Mouse (Mus musculus) left cerebral cortex, adult 2 months (tissue): ENCODE results near the gene Anpep. TPM values are rescaled to one million over a fixed set of nuclear protein-coding genes. Genes with fewer than 3 reads are reported as not detected.

Experiments used
- DNase-seq, 2 experiments: peaks; one replicate each; pipeline ENCODE4 v3.0.0; 2021 to 2022; ENCODE audit warnings: low spot score in 2 of 2, mixed read lengths in 1 of 2; ENCODE audit errors: extremely low spot score in 1 of 2
- H3K27ac ChIP-seq: fragments of 200-600 bp; 2 replicates; pipeline ENCODE4 v1.8.1; 2022
- H3K4me3 ChIP-seq: fragments of 200-600 bp; 2 replicates; pipeline ENCODE4 v1.8.1; 2022
- CTCF ChIP-seq: fragments of 200-600 bp; IDR thresholded peaks from 2 replicates; pipeline ENCODE4 v1.8.1; 2022; ENCODE audit warnings: antibody characterized with exemption, mild to moderate bottlenecking, moderate library complexity
- intact Hi-C: fragments of 180-260 bp; cut with DNase I; formaldehyde crosslinking; loops from one replicate; pipeline ENCODE4 v1.15.1; 2025
- long read RNA-seq, 2 experiments: library from polyadenylated mRNA; stranded (forward); transcript quantifications; one replicate each; pipeline ENCODE4 v2.0.0; 2021; ENCODE audit warnings: borderline mapping rate in 2 of 2
- total RNA-seq, 2 experiments: library from RNA; stranded (reverse); gene quantifications; 2 replicates each; pipeline ENCODE4 v1.2.3; 2021

The Anpep gene
- 1 to 10 TPM; 2.9 to 7.0 TPM for total RNA-seq
- long read RNA-seq, experiment 1, partial matches to known transcripts, result 0 of 3 reads
- long read RNA-seq, experiment 1, other reads (novel, unspliced or antisense), result 0 of 3 reads
- long read RNA-seq, experiment 2, partial matches to known transcripts, result 0 of 4 reads
- long read RNA-seq, experiment 2, other reads (novel, unspliced or antisense), result 0 of 4 reads

- TF ChIP-seq CTCF, result no peak
- no peak within 1 kb of the TSS for H3K27ac ChIP-seq
- DNase-seq, result no peak
- no peak within 1 kb of the TSS for H3K4me3 ChIP-seq
- intact Hi-C loops, result no loop called here
These were observed at the start of gene Anpep for GRCm38 (mm10) chr7:79860811-79861210. Gene Anpep (minus strand): TSS chr7:79861059.

GRCm38 (mm10) chr7:79907356-79907755, 46.5 kb upstream of the Anpep start:
- Histone ChIP-seq H3K27ac (no peak overlapping the region), H3K4me3 (no peak overlapping the region)
- no peak for TF ChIP-seq CTCF
- DNase-seq, result no peak
- intact Hi-C loops, result no loop called here

GRCm38 (mm10) chr7:79906914-79907313, 46.1 kb upstream of the Anpep start:
- no peak for TF ChIP-seq CTCF
- intact Hi-C loops, result no loop called here
- no peak for DNase-seq
- Histone ChIP-seq H3K4me3 (no peak overlapping the region), H3K27ac (no peak overlapping the region)

- TF ChIP-seq CTCF, result no peak
- no peak overlapping the region for H3K4me3 ChIP-seq
- no peak overlapping the region for H3K27ac ChIP-seq
- no peak for DNase-seq
- intact Hi-C loops, result no loop called here
These were observed 44.3 kb upstream of the Anpep start for GRCm38 (mm10) chr7:79905193-79905592.

- no peak for TF ChIP-seq CTCF
- no peak overlapping the region for H3K4me3 ChIP-seq
- no peak overlapping the region for H3K27ac ChIP-seq
- intact Hi-C loops, result no loop called here
- DNase-seq, result no peak
These were observed 42.4 kb upstream of the Anpep start for GRCm38 (mm10) chr7:79903160-79903792.

- Histone ChIP-seq H3K27ac (no peak overlapping the region), H3K4me3 (no peak overlapping the region)
- intact Hi-C loops, result no loop called here
- no peak for TF ChIP-seq CTCF
- DNase-seq, result no peak
These were observed 39.9 kb upstream of the Anpep start for GRCm38 (mm10) chr7:79900753-79901152.

- Histone ChIP-seq H3K4me3 (no peak overlapping the region), H3K27ac (no peak overlapping the region)
- no peak for TF ChIP-seq CTCF
- DNase-seq, result no peak
- intact Hi-C loops, result no loop called here
These were observed 34.4 kb upstream of the Anpep start for GRCm38 (mm10) chr7:79895225-79895624.

- no peak for TF ChIP-seq CTCF
- intact Hi-C loops, result no loop called here
- Histone ChIP-seq H3K27ac (no peak overlapping the region), H3K4me3 (no peak overlapping the region)
- DNase-seq, result no peak
These were observed 33.9 kb upstream of the Anpep start for GRCm38 (mm10) chr7:79894790-79895189.

GRCm38 (mm10) chr7:79892576-79893428, 31.9 kb upstream of the Anpep start:
- intact Hi-C loops, result no loop called here
- no peak for TF ChIP-seq CTCF
- Histone ChIP-seq H3K27ac (no peak overlapping the region), H3K4me3 (no peak overlapping the region)
- DNase-seq, result no peak

- DNase-seq, result no peak
- intact Hi-C loops, result no loop called here
- Histone ChIP-seq H3K4me3 (no peak overlapping the region), H3K27ac (no peak overlapping the region)
- TF ChIP-seq CTCF, result no peak
These were observed 29.8 kb upstream of the Anpep start for GRCm38 (mm10) chr7:79890436-79891221.

- no peak overlapping the region for H3K27ac ChIP-seq
- intact Hi-C loops, result no loop called here
- no peak for TF ChIP-seq CTCF
- H3K4me3 ChIP-seq, result no peak overlapping the region
- no peak for DNase-seq
These were observed 27.7 kb upstream of the Anpep start for GRCm38 (mm10) chr7:79888603-79889002.
